Mouse (Mus musculus) stomach, postnatal 0 days (tissue): ENCODE data around the gene Tnpo3.

Experiments
- CTCF ChIP-seq: IDR thresholded peaks from 2 replicates; pipeline ENCODE4 v1.5.1; 2016; ENCODE audit warnings: antibody characterized with exemption, low read depth, mild to moderate bottlenecking, moderate library complexity
- EP300 ChIP-seq: optimal IDR thresholded peaks from 2 replicates; pipeline ENCODE3; 2016; ENCODE audit warnings: antibody characterized with exemption

GRCm38 (mm10) chr6:29595656-29596055 is 14.0 kb downstream of the Tnpo3 start:
- TF ChIP-seq CTCF (no peak), EP300 (no peak)
